Mouse (Mus musculus) megakaryocyte, adult 5-6 weeks (primary cell): Measurements from ENCODE around the gene Cyp2c23. TPM values are rescaled to one million over a fixed set of nuclear protein-coding genes. Genes with fewer than 3 reads are reported as not detected.

Experiments used
- ATAC-seq: 2 replicates; pipeline ENCODE4 v1.8.0; 2016; ENCODE audit warnings: mild to moderate bottlenecking, inconsistent platforms; ENCODE audit not compliant: poor library complexity, severe bottlenecking
- total RNA-seq, 2 experiments: library from RNA; stranded (forward) in 1 of 2; stranded (reverse) in 1 of 2; fragments of 153-499, 151-499 nt in 1 of 2; fragments of 221-1000, 200-1000 nt in 1 of 2; gene quantifications; 2 replicates each; pipeline versions ENCODE4 v1.2.3 to v1.2.4; 2015 to 2017

The Cyp2c23 gene
- total RNA-seq, 2 experiments from 2014 or later: not detected

DNA sequence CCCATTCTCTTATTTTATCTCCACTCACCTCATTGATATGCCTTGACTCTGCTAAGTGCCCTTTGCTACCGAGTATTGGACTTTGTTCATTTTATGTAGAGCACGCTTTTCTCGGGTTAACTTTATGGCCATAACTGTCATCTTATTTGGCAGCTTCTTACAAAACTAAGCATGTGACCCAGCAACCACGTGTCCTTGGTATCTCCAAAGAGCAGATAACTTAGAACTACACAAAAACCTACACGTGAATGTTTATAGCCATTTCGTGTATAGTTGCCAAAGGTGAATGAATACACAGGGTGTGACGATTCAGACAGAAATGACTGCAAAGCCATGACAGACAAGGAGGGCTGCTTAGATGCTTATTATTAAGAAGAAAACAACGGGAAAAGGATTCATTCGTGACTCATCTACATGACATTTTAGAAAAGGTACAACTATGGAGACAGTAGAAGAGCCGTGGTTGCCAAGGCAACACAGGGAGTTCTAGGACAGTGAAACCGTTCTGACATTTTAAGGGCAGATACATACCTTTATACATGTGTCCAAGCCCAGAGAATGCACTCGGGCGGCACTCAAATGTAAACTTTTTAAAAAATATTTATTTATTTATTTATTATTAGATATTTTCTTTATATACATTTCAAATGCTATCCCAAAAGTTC lies 4.0 kb downstream of the Cyp2c23 start:
- no peak for ATAC-seq

DNA sequence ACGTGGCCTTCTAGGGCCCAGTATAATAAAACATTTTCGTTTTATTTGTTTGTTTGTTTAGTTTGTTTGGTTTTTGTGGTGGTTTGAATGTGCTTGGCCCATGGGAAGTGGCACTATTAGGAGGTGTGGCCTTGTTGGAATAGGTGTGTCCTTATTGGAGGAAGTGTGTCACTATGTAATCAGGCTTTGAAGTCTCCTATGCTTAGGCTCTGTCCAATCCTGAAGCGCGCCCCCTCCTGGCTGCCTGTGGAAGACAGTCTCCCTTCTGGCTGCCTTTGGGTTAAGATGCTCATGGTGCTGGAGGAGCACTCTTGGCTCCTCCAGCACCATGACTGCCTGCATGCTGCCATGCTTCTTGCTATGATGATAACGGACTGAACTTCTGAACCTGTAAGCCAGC lies 5.9 kb downstream of the Cyp2c23 start:
- no peak for ATAC-seq

DNA sequence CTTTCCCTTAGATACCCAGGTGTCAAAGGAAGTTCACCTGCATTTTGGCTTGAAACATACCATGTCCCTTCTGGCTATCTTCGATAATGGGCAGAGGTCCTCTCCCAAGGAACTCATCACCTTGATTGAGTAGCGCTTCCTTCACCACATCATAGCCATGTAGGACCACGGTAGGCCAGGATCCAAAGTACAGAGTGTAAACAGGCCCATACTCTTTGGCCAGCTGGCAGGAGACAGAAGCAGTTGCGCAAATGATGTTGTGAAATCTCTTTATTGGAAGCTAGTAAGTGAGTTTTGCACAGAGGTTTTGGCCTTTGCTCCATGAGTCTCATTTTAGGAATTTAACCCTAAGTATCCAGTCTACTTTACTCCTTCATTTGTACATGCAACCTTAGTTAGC lies 7.5 kb downstream of the Cyp2c23 start:
- no peak for ATAC-seq

DNA sequence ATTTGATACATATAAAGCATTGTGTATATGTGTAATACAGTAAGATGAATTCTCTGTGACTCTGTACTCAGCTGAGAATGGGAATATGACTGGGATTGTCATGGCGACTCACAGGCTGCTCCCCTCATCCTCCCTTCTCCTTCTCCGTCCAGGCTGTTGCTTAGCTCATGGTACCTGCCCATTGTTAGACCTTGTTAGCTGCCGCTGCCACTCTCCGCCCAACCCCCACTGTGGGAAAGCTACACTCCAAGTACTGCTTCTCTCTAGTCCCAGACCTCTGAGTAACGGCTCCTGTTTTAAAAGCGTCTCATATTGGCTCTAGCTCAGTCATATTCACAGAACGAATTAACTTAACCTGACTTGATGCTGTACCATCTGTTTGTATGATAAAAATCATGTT lies 9.3 kb downstream of the Cyp2c23 start:
- no peak for ATAC-seq

DNA sequence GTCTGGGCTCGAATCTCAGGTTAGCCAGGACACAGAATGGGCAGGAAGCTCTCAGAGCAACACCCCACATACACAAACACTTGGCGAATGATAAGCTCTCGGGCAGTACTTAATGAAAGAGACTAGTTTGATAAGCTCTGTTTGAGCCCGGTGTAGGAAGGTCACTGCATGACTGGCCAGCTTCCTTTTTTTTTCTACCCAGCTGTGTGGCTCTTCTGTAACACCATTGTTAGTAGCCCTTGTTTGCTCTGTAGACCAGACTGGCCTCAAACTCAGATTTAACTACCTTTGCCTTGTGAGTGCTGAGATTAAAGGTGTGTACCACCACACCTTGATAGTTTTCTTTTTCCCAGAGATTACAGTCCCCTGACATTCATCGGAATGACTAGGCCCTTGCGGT lies 15.1 kb downstream of the Cyp2c23 start:
- no peak for ATAC-seq

DNA sequence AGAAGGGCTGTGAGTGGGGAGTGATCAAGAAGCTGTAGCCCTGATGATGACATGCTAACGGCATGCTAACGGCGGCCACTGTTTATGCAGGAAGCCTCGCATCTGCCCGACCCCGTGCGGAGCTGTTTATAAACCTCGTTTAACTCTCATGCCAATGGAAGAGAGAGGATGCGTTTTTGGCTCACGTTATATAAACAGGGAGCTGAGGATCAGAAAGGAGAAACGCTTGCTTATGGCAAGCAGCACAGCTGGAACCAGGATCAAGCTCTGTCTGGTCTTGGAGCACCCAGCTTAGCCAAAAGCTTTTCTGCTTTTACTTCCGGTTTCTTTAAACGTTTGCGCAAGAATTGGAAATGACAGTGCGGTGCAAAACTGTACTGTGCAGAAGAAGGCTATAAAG lies 20.2 kb downstream of the Cyp2c23 start:
- peak; percentile 82 for ATAC-seq

DNA sequence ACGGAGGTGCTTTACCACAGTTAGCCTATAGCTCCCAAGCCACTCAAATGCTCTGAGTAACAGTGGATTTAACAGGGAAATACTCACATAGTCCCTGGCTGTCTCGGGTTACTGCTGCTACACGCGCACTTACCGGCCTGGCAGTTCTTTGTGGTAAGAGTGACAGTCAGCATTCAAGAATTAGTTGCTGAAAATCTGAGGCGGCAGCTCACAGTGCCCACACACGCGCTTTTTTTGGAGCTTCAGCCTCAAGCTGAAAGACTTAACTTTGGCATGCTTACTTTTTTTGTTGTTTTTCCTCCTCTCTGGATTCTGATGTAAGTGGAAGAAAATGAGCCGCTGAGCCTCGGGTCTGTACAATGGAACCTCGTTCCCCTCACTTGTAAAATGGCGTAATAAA lies 21.8 kb downstream of the Cyp2c23 start:
- ATAC-seq: no peak

DNA sequence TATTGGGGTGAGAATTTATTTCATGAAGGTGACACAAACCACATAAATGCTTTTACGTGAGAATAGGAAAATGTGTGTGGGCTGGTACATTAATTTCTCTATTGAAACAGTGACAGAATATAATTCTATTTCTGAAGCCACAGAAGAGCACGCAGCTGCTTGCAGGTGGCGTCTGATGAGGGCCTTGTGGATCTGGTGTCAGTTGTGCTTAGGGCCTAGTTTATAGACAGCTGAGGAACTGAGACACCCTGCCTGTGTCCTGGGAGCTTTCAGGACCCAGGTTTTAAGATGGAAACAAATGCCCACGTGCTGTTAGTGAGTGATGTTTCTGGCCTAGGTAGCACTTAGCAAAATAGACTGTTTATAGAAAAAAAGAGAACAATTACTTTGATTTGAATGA lies 24.0 kb downstream of the Cyp2c23 start:
- no peak for ATAC-seq

DNA sequence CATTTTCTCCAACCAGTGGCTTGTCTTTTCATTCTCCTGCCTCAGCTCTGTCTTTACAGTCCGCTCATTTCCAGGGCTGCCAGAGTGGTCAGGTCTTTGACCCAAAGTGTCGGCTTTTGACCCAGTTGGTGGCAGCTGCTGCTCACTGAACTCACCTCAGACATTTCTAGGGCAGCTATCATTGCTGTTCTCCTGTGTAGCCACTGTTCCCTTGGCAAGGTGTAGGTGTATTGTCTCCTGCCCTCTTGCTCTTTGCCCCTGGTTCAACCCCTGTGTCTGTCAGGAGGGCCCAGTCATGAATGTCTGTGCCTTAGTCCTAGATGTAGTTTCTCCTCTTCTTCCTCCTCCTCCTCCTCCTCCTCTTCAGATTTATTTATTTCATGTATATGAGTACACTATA lies 24.7 kb downstream of the Cyp2c23 start:
- ATAC-seq: no peak

DNA sequence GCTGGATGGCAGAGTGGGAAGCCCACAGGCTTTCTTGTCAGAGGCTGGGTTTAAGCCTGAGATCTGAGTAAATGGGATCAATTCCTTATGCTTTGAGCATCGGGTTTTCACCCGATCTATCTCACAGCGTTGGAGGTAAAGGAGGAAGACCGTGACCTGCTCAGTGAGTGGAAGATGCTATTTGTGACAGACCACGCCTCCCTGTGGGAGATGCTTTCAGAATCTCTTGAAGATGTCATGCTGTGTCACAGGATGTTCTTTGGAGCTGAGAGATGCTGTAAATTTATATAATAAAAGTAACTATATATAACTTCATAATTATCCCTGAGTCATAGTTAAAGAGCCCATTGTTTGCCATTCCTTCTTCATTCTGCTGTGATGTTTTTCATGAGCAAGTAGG lies 28.3 kb downstream of the Cyp2c23 start:
- ATAC-seq: no peak

DNA sequence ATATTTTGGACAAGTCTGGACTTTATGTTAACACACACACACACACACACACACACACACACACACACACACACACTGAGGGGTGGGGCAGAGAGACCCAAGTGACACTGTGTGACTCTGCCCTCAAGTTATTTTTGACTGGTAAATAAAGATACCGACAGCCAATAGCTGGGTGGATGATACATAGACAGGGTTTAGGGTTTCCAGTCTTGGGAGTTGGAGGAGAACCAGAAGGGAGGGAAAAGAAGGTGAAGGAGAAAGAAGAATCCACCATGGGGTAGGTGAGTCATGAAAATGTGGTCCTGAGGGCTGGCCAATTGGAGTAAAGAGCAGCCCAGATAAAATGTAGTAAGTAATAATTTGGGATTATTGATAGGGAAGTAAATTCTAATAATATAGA lies 28.9 kb downstream of the Cyp2c23 start:
- ATAC-seq: no peak

DNA sequence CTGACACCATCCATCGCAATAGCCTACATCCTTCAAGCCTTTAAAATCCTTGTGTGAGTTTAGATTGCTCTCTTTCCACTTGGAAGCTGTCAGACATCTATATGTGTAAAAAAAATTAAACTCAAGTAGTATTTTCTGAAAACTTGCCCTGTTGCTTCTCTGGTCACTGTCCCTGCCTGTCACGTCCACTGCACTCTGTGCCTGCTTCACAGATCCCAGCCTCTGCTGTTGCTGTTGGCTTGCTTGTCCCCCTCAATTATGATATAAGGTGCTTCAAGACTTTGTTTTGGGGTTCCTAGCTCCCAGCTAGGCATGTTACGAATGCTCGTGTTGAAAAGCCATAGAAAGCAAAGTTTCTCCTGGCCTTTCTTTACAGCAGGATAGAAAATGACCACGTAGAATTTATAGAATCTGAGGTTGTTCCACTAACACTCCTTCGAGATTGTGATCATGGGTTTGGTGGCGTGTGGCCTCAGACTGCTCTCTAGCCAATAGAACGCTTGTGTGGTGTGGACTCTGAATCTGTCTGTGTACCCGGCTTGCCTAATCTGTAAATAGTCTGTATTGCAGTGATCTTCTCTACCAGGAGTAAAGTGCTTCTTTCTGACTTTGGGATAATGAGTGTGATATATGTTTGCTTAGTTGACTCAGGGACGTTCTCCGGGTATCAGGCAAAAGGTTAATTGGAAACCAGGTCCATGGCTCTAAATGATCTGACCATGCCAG lies 30.0 kb downstream of the Cyp2c23 start:
- ATAC-seq: no peak

DNA sequence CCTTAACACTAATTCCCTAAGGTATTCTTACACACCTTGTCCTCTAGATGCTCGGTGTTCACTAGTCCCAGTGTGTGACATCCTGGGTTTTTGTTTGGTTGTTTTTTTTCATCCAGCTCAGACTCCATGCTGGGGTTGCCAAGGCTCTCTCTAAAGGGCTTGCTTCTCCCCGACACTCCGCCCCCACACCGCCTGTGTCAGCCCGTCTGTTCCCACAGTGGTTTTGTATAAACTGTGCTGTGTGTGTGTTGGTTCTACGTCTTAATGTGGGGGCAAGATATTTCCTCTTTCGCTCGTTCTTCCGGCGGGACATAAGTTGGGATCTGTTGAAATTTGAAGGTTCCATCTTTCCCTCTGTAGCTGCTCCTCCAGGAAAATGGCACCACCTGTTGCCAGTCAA lies 30.9 kb downstream of the Cyp2c23 start:
- ATAC-seq: no peak

DNA sequence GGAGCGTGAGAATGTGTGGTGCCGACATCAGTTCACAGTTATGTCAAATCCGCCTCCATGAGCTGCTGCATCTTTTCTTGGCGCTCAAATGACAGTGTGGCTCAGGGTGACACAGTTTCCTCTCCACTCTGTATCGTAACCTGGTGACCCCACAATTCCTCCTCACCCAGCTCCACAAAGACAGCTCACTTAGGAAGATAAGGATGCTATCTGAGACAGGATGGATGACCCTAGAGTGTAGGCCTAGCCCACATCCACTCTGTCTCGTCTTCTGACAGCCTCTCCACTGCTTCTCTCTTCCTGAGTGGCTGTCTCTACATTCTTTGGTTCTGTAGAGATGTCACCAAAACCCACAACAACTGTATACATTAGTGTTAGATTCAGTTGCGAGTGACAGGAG lies 33.6 kb downstream of the Cyp2c23 start:
- no peak for ATAC-seq

DNA sequence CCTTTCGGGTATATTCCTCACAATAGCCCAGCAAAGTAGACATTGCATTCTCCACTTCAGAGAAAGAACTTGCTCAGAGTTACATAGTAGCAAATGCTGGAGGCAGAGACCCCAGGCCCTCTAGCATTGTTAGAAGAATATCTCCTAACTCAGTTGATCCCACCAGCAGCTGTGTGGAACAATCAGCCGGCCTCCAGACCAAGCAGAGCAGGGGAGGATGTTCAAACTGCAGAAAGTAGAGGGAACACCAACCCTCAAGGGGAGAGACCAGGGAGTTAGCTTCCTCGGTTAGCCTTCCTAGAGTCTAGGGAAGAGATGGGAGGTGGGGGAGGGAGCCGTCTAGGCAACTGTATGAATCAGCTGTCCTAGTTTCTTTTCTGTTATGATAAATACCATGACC lies 36.5 kb downstream of the Cyp2c23 start:
- no peak for ATAC-seq

DNA sequence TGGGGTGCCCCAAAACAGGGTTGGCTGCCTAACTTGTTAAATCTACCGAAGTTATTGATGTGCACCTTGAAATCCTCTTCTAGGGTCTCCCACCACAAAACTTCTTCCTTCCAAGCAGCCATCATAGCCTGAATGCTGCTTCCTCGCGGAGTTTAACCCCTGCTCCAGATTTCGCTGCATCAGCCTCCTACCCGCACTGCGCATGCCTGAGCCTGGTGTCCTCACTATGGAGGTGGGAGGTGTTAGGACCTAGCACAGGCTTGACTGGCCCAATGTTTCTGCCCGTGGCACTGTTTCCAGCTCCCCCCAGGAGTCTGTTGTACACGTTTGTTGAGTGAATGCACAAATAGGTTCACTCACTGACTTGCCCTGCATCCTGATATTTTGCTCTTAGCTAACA lies 38.6 kb downstream of the Cyp2c23 start:
- no peak for ATAC-seq

DNA sequence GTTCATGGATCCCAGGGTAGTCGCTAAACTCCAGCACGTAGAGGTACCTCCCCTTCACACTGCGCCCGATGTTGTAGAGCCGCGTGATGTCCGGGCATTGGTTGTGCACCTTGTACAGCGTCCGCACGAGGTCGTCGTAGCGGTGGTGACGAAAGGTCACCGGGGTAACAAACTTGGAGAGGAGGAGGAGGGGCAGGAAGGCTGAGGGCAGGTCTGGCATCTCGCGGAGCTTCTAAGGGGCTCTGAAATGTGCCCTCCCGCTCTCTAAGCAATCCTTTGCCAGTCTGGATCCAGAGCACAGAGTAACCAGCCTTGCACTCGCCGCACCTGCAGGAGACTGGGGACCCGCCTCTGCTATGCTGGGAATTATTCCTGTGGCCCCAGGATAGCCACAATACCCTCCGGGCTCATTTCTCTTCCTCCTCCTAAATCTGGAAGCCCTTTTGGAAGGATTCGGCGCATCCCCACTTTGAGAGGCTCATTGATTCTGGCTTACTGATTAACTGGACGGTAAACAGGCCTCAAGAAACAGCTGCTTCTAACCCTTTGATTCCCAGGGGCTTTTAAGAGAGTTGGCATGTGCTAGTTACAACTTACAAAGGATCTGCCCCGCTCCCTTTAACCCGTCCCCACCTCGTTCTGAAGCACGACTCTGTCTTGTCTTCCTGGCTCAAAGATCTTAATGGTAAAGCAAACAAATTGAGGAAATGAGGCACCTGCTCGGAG lies 42.8 kb downstream of the Cyp2c23 start, which contains the start of gene Cpn1:
Cpn1 (minus strand) TSS at position 488 of the 726 bp plus-strand sequence.
- no peak for ATAC-seq

DNA sequence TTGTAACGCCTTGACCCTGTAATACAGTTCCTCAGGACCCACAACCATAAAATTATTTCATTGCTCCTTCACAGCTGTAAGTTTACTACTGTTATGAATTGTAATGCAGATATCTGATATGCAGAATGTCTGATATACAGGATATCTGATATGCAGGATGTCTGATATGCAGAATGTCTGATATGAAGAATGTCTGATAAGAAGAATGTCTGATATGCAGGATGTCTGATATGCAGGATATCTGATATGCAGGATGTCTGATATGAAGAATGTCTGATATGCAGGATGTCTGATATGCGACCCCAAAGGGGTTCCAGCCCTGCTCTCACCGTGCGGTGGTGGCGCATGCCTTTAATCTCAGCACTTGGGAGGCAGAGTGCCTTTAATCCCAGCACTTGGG lies 47.0 kb downstream of the Cyp2c23 start:
- ATAC-seq: no peak

DNA sequence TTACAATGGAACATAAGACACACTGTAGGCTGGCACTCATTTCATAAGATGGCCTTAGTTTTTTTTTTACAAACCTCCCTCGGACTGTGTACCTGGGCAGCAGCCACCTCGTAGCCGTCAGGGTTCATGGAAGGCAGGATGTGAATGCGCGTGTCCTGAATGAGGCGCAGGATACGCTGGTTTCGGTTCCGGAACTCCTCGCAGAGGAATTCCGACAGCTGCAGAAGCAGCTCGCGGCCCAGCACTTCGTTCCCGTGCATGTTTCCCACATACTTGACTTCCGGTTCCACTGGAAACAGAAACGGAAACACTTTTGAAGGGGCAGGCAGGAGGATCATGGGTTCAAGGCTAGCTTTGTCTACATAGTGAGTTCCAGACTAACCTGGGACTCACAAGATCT lies 48.3 kb downstream of the Cyp2c23 start:
- ATAC-seq: no peak

DNA sequence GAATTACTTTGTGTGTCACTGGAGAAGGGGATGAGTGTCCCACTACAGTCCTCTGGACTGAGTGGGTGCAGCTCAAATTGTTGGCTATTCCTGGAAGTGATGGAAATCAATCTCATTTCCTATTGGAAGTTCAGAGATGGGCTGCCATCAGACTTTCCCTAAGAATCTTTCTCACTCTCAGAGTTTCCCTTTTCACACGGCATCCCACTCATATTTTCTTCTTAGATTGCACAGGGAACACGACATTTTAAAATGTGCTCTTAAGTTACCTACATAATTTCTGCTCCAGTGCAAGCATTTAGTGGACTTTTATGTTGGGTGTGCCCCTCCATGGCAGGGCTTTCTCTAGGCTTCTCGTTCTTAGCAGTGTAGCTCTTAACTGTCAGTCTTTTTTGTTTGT lies 51.2 kb downstream of the Cyp2c23 start:
- ATAC-seq: no peak

DNA sequence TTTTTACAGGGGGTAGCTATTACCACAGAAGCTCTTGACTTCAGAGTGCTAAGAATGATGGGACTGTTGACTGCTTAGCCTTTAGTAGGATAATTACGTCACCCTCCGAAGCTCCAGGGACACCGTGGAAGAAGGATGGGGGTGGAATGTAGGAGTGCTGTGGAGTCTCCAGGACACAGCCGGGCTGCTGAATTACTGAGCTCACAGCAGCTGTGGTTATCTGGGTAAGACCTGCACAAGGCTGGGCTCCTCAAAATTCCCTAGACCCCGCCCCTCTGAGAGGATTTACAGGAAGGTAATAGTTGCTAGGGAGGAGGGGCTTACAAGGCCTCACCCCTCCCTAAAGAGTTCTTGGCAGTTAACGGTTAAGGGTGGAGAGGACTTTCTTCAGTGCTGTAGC lies 52.3 kb downstream of the Cyp2c23 start:
- no peak for ATAC-seq

DNA sequence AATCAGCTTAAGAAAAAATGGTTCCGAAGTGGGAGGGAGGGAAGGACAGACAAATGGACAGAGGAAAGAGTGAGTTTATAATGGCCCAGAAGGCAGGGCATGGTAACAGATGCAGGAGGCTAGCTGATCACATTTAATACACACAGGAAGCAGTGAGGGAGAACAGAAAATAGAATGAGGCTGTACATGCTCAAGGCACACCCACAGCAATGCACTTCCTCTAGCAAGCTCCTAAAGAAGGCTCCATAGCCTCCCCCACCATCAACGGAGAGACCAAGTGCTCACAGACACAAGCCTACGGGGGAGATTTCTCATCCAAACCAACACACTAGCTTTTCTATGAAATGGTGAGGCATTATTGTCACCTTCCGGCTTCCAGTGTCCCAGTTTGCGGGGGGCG lies 54.8 kb downstream of the Cyp2c23 start:
- ATAC-seq: no peak
